Mouse (Mus musculus) G1E (cell line): ENCODE measurements around the gene Defb43.

Experiments
- CTCF ChIP-seq: IDR thresholded peaks from 2 replicates; pipeline ENCODE4 v1.5.1; 2012; ENCODE audit warnings: low read depth, low read length, inconsistent platforms, mixed read lengths
- GATA1 ChIP-seq: IDR thresholded peaks from 2 replicates; pipeline ENCODE4 v1.6.1; 2012; ENCODE audit warnings: borderline replicate concordance, low read length, inconsistent platforms, mixed read lengths

- no peak for TF ChIP-seq CTCF
- no peak for TF ChIP-seq GATA1
Observed at GRCm38 (mm10) chr14:63046691-63047090, 35.1 kb downstream of the Defb43 start, which contains the start of gene Defb42.
